Mouse (Mus musculus) heart, embryonic 16.5 days (tissue): ENCODE data around the gene Slc6a17. TPM values are rescaled to one million over a fixed set of nuclear protein-coding genes. Genes with fewer than 3 reads are reported as not detected.
A peak's percentile ranks its signal among the peaks of the same experiment; 100 is the strongest.

Experiments
- ATAC-seq: fragments of 200-750 bp; cut with Nextera tagmentation; replicated peaks from 2 replicates; pipeline ENCODE4 v1.8.0; 2017; ENCODE audit warnings: moderate number of reproducible peaks; ENCODE audit not compliant: insufficient read depth, low FRiP score; ENCODE audit errors: extremely low read depth
- H3K27ac ChIP-seq: fragments of 300-500 bp; sonication (generic); 2 replicates; pipeline ENCODE4 v1.5.1; 2014; ENCODE audit warnings: mild to moderate bottlenecking, low read length, control low read depth, moderate library complexity
- H3K27me3 ChIP-seq: fragments of 300-500 bp; sonication (generic); 2 replicates; pipeline ENCODE4 v1.6.1; 2014; ENCODE audit warnings: low read length, mixed read lengths; ENCODE audit not compliant: control insufficient read depth, insufficient read depth
- H3K36me3 ChIP-seq: fragments of 300-500 bp; sonication (generic); 2 replicates; pipeline ENCODE4 v1.6.1; 2014; ENCODE audit not compliant: control insufficient read depth, insufficient read depth
- H3K4me1 ChIP-seq: fragments of 300-500 bp; sonication (generic); 2 replicates; pipeline ENCODE4 v1.6.1; 2014; ENCODE audit warnings: low read length, mixed read lengths; ENCODE audit not compliant: control insufficient read depth, insufficient read depth
- H3K4me2 ChIP-seq: fragments of 300-500 bp; sonication (generic); 2 replicates; pipeline ENCODE4 v1.6.1; 2014; ENCODE audit warnings: low read depth, mild to moderate bottlenecking, control low read depth, low read length
- H3K4me3 ChIP-seq: fragments of 300-500 bp; sonication (generic); 2 replicates; pipeline ENCODE4 v1.5.1; 2014; ENCODE audit warnings: mild to moderate bottlenecking, control low read depth, low read length
- H3K9ac ChIP-seq: fragments of 300-500 bp; sonication (generic); 2 replicates; pipeline ENCODE4 v1.6.1; 2014; ENCODE audit warnings: low read length, control low read depth
- H3K9me3 ChIP-seq: fragments of 300-500 bp; sonication (generic); replicated peaks from 2 replicates; pipeline ENCODE4 v1.6.1; 2016; ENCODE audit warnings: low read length; ENCODE audit not compliant: control insufficient read depth
- WGBS: fragments of 180-500 bp; shearing (Covaris S2); extraction: QIAGEN DNeasy Blood & Tissue Kit; methylation state at CpG from one replicate; pipeline ENCODE4 v1.1.7; 2014; 5-methylcytosine and 5-hydroxymethylcytosine counted together
- polyA plus RNA-seq: library from polyadenylated mRNA; unstranded; fragments of >200 nt; fragmentation: Nextera tagmentation; extraction: Ambion mirVana; gene quantifications from 2 replicates; pipeline ENCODE4 v1.2.1, GENCODE M21; 2015

Gene Slc6a17
- polyA plus RNA-seq, 1 experiment from 2014 or later = 5.7 TPM

DNA sequence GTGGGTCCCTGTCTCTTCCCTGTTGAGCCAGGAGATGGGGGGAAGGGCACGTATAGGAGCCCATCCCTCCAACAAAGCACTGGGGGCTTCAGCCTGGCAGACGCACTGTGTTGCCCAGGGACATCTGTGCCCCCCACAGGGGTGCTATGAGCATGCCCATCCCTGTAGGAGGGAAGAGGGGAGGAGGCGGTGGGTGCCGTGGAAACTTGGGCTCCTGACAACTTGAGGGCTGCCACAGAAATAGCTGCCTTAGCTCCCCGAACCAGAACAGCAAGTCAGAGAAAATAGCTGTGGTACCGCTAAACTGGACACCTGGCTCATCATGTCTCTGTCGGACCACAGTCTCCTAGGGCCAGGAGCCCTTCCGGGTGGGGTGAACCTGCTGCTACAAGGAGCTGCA, 76.5 kb downstream of the Slc6a17 start:
- ATAC-seq = no peak
- no peak overlapping the region for H3K4me2 ChIP-seq
- H3K9ac ChIP-seq = no peak overlapping the region
- WGBS = 76% methylated on average over 8 of the region's 8 CpGs
- H3K9me3 ChIP-seq = no peaks in the 10 kb centered on the region
- peaks cover 7% of the 10 kb centered on the region; the same call in 1 of the 2 replicates for H3K27me3 ChIP-seq
- H3K36me3 ChIP-seq = no peaks in the 10 kb centered on the region
- H3K4me3 ChIP-seq = no peak overlapping the region
- H3K4me1 ChIP-seq = no peaks in the 10 kb centered on the region
- H3K27ac ChIP-seq = no peak overlapping the region

DNA sequence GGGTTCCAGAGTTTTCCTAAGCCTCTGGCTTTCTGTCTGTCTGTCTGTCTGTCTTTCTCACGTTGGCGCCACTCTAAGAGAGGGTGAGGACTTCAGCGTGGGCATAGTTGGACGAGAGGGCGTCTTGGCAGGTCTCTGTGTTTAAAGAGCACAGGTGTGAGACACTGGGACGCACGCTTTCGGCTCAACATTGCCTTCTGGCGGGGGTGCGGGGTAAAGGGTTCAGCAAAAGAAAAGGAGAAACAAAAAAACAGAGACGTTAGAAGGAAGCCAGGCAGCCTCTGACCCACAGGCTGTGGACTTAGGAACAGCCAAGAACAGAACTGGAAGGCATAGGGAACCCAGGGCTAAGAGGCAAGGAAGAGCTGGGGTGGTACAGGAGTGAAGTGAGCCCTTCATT, 78.5 kb downstream of the Slc6a17 start:
- no peak for ATAC-seq
- Histone ChIP-seq H3K9me3 (no peaks in the 10 kb centered on the region), H3K4me1 (no peaks in the 10 kb centered on the region), H3K4me2 (no peak overlapping the region), H3K27ac (no peak overlapping the region), H3K27me3 (peaks cover 6% of the 10 kb centered on the region; the same call in 1 of the 2 replicates), H3K9ac (no peak overlapping the region), H3K36me3 (no peaks in the 10 kb centered on the region), H3K4me3 (no peak overlapping the region)
- WGBS = 81% methylated on average over 11 of the region's 11 CpGs

GRCm38 (mm10) chr3:107437666-107438065, 80.2 kb downstream of the Slc6a17 start:
- Histone ChIP-seq H3K27me3 (peaks cover 2% of the 10 kb centered on the region; the same call in 1 of the 2 replicates), H3K9ac (no peak overlapping the region), H3K27ac (no peak overlapping the region), H3K4me3 (no peak overlapping the region), H3K4me1 (no peaks in the 10 kb centered on the region), H3K4me2 (no peak overlapping the region), H3K36me3 (no peaks in the 10 kb centered on the region), H3K9me3 (no peaks in the 10 kb centered on the region)
- WGBS = 89% methylated on average over 2 of the region's 2 CpGs
- no peak for ATAC-seq

- no peak for ATAC-seq
- Histone ChIP-seq H3K9ac (no peak overlapping the region), H3K27ac (no peak overlapping the region), H3K4me2 (no peak overlapping the region), H3K27me3 (peaks cover 2% of the 10 kb centered on the region; the same call in 1 of the 2 replicates), H3K36me3 (no peaks in the 10 kb centered on the region), H3K4me3 (no peak overlapping the region), H3K4me1 (no peaks in the 10 kb centered on the region), H3K9me3 (no peaks in the 10 kb centered on the region)
- 45% methylated on average over 6 of the region's 6 CpGs for WGBS
Measured at GRCm38 (mm10) chr3:107436434-107436833, 81.4 kb downstream of the Slc6a17 start.

- Histone ChIP-seq H3K4me1 (no peaks in the 10 kb centered on the region), H3K36me3 (no peaks in the 10 kb centered on the region), H3K9me3 (no peaks in the 10 kb centered on the region), H3K9ac (no peak overlapping the region), H3K4me2 (no peak overlapping the region), H3K27ac (no peak overlapping the region), H3K27me3 (peaks cover 2% of the 10 kb centered on the region; the same call in 1 of the 2 replicates), H3K4me3 (no peak overlapping the region)
- 42% methylated on average over 9 of the region's 9 CpGs for WGBS
- ATAC-seq = 0 out of 2 replicates have a peak, but pooled peaks have one; percentile 18
Measured at GRCm38 (mm10) chr3:107433614-107434013, 84.2 kb downstream of the Slc6a17 start.

DNA sequence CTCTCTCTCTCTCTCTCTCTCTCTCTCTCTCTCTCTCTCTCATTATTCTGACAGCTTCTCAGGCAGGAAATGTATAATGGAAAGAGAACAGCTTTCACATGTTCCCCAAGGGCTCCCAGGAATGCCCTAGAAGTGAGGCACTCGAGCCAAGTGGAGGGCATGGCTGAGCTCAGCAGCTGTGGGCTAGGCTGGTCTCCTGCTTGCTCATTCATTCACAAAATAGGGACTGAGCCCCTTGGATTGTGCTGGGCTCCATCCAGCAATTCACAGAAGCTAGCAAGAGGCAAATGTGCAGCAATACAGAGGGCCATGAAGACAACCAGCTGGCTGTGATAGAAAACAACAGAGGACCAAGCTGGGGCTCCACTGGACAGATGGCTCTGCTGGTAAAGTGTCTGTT, 86.5 kb downstream of the Slc6a17 start:
- H3K27me3 ChIP-seq = peaks cover 2% of the 10 kb centered on the region; the same call in 1 of the 2 replicates
- no peak overlapping the region for H3K27ac ChIP-seq
- H3K4me1 ChIP-seq = no peaks in the 10 kb centered on the region
- ATAC-seq = no peak
- no peak overlapping the region for H3K9ac ChIP-seq
- WGBS = 6% methylated on average over 1 of the region's 1 CpGs
- H3K9me3 ChIP-seq = no peaks in the 10 kb centered on the region
- H3K4me2 ChIP-seq = no peak overlapping the region
- H3K36me3 ChIP-seq = no peaks in the 10 kb centered on the region
- H3K4me3 ChIP-seq = no peak overlapping the region

- Histone ChIP-seq H3K9me3 (peaks cover 3% of the 10 kb centered on the region; the same call in 1 of the 2 replicates), H3K27me3 (no peaks in the 10 kb centered on the region), H3K4me3 (no peak overlapping the region), H3K27ac (no peak overlapping the region), H3K4me2 (no peak overlapping the region), H3K9ac (no peak overlapping the region), H3K36me3 (no peaks in the 10 kb centered on the region), H3K4me1 (no peaks in the 10 kb centered on the region)
- ATAC-seq = no peak
- WGBS = 67% methylated on average over 11 of the region's 11 CpGs
Measured at GRCm38 (mm10) chr3:107424258-107425041, 93.4 kb downstream of the Slc6a17 start.

DNA sequence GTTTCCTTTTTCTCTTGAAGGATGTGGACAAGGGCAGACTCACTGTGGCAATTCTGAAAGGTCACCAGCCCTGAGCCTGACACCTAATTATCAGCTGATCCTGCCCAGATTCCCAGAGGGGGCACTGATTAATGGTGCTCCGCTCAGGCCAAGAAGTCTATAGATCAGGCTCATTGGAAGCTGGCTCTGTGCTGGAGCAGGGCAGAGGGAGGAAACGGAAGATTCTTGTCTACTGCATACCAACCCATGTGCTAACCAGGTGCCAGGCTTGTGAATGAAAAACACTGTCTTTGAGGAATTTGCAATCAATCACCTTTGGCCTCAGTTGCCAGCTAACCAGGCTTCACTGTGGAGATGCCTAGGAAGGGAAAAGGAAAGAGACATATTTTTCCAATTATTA, 97.7 kb downstream of the Slc6a17 start:
- H3K27ac ChIP-seq = no peak overlapping the region
- no peak overlapping the region for H3K4me2 ChIP-seq
- no peaks in the 10 kb centered on the region for H3K9me3 ChIP-seq
- no peak overlapping the region for H3K4me3 ChIP-seq
- no peak overlapping the region for H3K9ac ChIP-seq
- H3K27me3 ChIP-seq = no peaks in the 10 kb centered on the region
- no peak for ATAC-seq
- H3K36me3 ChIP-seq = no peaks in the 10 kb centered on the region
- no peaks in the 10 kb centered on the region for H3K4me1 ChIP-seq
- 46% methylated on average over 2 of the region's 2 CpGs for WGBS
